Mouse (Mus musculus) spleen, postnatal 14 days (tissue): Measurements from ENCODE around the gene Sigirr.

Source experiments
- DNase-seq, 2 experiments: peaks; one replicate each; pipeline ENCODE4 v3.0.0; 2021 to 2022; ENCODE audit warnings: low spot score in 2 of 2

Sigirr gene

GRCm38 (mm10) chr7:141099911-141100691 lies at the start of gene Sigirr:
Gene Sigirr (minus strand): TSS chr7:141100572.
- DNase-seq = peak; percentile 32 to 48

- DNase-seq = no peak
These were observed 48.3 kb upstream of the Sigirr start for GRCm38 (mm10) chr7:141148639-141149038.

GRCm38 (mm10) chr7:141147044-141147443 lies 46.7 kb upstream of the Sigirr start:
- DNase-seq = no peak

- DNase-seq = no peak
These were observed 45.7 kb upstream of the Sigirr start for GRCm38 (mm10) chr7:141146043-141146595.

- DNase-seq = no peak
These were observed 45.0 kb upstream of the Sigirr start for GRCm38 (mm10) chr7:141145403-141145802.

GRCm38 (mm10) chr7:141144650-141145049 lies 44.3 kb upstream of the Sigirr start:
- no peak for DNase-seq

- no peak for DNase-seq
These were observed 43.5 kb upstream of the Sigirr start for GRCm38 (mm10) chr7:141143861-141144260.

GRCm38 (mm10) chr7:141143112-141143511 lies 42.7 kb upstream of the Sigirr start:
- peak; percentile 33 to 65 for DNase-seq

GRCm38 (mm10) chr7:141141326-141141725 lies 41.0 kb upstream of the Sigirr start:
- no peak for DNase-seq

- peak in 1 of 2 experiments; percentile 35 for DNase-seq
These were observed 31.8 kb upstream of the Sigirr start for GRCm38 (mm10) chr7:141131904-141132755.

GRCm38 (mm10) chr7:141131024-141131820 lies 30.9 kb upstream of the Sigirr start:
- peak; percentile 82 to 88 for DNase-seq

GRCm38 (mm10) chr7:141123517-141123856 lies 23.1 kb upstream of the Sigirr start:
- DNase-seq = no peak

GRCm38 (mm10) chr7:141122689-141123516 lies 22.5 kb upstream of the Sigirr start:
- peak; percentile 91 to 92 for DNase-seq

GRCm38 (mm10) chr7:141122245-141122644 lies 21.9 kb upstream of the Sigirr start, which contains the start of gene Ptdss2:
Gene Ptdss2 (plus strand): TSS chr7:141122382.
- DNase-seq = no peak

- DNase-seq = no peak
These were observed 20.7 kb upstream of the Sigirr start for GRCm38 (mm10) chr7:141121051-141121531.

- DNase-seq = no peak
These were observed 20.2 kb upstream of the Sigirr start for GRCm38 (mm10) chr7:141120605-141121004.

- DNase-seq = no peak
These were observed 19.1 kb upstream of the Sigirr start for GRCm38 (mm10) chr7:141119487-141119886.

GRCm38 (mm10) chr7:141117636-141118035 lies 17.3 kb upstream of the Sigirr start, which contains the start of gene Ano9:
Gene Ano9 (minus strand): TSS chr7:141117806.
- no peak for DNase-seq

- DNase-seq = no peak
These were observed 15.5 kb upstream of the Sigirr start for GRCm38 (mm10) chr7:141115874-141116273.

- no peak for DNase-seq
These were observed 2.8 kb upstream of the Sigirr start for GRCm38 (mm10) chr7:141103161-141103560.
